Mouse (Mus musculus): ENCODE results near the gene Mzf1. TPM values are rescaled to one million over a fixed set of nuclear protein-coding genes. Genes with fewer than 3 reads are reported as not detected.
A peak's percentile ranks its signal among the peaks of the same experiment; 100 is the strongest.

Mzf1 gene
- polyA plus RNA-seq, 1 experiment from 2014 or later: 4.0 TPM

GRCm38 (mm10) chr7:13015217-13015616, 39.3 kb downstream of the Mzf1 start:
- peaks cover 5% of the 10 kb centered on the region for H3K4me1 ChIP-seq (replicated peaks; ENCODE audit: control insufficient read depth, insufficient read depth, low read length)
- 80% methylated on average over 1 of the region's 1 CpGs for WGBS

DNA sequence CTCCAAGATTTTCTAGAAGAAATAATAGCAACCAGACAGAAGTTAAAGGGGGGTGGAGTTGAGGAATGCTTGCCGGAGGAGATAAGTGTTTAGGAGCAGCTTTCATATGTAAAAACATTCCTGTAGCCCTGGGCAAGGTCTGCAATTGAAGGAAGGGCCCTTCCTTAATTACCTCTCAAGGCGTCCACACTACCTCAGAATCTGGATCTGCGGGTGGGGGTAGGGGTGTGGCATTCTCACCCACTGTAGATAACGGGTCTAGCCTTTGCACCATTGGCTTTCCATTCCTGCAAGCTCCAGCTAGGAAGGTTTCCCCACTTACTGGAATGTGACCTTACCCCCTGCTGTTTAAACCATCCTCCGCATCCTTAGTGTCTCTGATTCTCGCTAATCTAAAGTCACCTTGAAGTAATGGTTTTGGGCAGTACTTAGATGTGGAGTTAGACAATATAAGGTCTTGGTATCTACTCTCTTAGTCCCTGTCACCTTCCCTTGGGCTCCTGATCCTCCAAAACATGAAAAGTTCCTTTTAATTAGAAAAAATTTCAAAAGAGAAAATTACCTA, 40.2 kb downstream of the Mzf1 start:
- Histone ChIP-seq H3K4me2 (ENCODE audit: low read depth, low read length, severe bottlenecking) (no peak overlapping the region), H3K4me1 (replicated peaks; ENCODE audit: control insufficient read depth, insufficient read depth, low read length) (peaks cover 6% of the 10 kb centered on the region), H3K4me3 (ENCODE audit: low read depth, low read length) (no peak overlapping the region), H3K27ac (ENCODE audit: low read depth, low read length) (no peak overlapping the region), H3K36me3 (ENCODE audit: control insufficient read depth, insufficient read depth, low read length) (no peaks in the 10 kb centered on the region), H3K9ac (ENCODE audit: low read length) (no peak overlapping the region), H3K27me3 (ENCODE audit: control insufficient read depth, insufficient read depth, low read length) (no peaks in the 10 kb centered on the region), H3K9me3 (ENCODE audit: control insufficient read depth, low read length) (no peaks in the 10 kb centered on the region)
- no peak for DNase-seq (ENCODE audit: low spot score)
- ATAC-seq (replicated peaks; ENCODE audit: low FRiP score): no peak
- 45% methylated on average over 6 of the region's 6 CpGs for WGBS

More at GRCm38 (mm10) chr7:13015217-13015616, 39.3 kb downstream of the Mzf1 start:
- Histone ChIP-seq H3K9ac (ENCODE audit: low read length) (no peak overlapping the region), H3K4me3 (ENCODE audit: low read depth, low read length) (no peak overlapping the region), H3K9me3 (ENCODE audit: control insufficient read depth, low read length) (no peaks in the 10 kb centered on the region), H3K27ac (ENCODE audit: low read depth, low read length) (no peak overlapping the region), H3K36me3 (ENCODE audit: control insufficient read depth, insufficient read depth, low read length) (no peaks in the 10 kb centered on the region), H3K4me2 (ENCODE audit: low read depth, low read length, severe bottlenecking) (no peak overlapping the region), H3K27me3 (ENCODE audit: control insufficient read depth, insufficient read depth, low read length) (no peaks in the 10 kb centered on the region)
- no peak for ATAC-seq (replicated peaks; ENCODE audit: low FRiP score)
- no peak for DNase-seq (ENCODE audit: low spot score)

DNA sequence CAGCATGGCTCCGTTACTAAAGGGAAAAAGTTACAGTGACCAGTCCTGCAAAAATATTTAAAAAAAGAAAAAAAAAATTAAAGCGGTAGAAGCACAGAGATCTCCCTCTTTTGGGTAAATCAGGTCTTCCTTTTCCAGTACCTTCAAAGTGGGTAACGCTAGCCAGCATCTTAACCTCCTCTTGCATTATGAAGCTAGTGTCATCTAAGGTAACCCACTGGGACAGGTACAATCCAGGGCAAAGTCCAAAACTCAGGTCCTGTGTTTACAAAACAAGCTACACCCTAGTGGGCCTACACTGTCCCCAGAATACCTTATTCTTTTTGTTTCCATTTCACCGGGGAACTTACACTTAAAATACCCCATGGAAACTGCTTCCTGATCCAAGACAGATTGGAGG, 40.9 kb downstream of the Mzf1 start:
- H3K4me1 ChIP-seq (replicated peaks; ENCODE audit: control insufficient read depth, insufficient read depth, low read length): peaks cover 6% of the 10 kb centered on the region
- H3K27ac ChIP-seq (ENCODE audit: low read depth, low read length): no peak overlapping the region
- no peak for ATAC-seq (replicated peaks; ENCODE audit: low FRiP score)
- H3K36me3 ChIP-seq (ENCODE audit: control insufficient read depth, insufficient read depth, low read length): no peaks in the 10 kb centered on the region
- H3K9me3 ChIP-seq (ENCODE audit: control insufficient read depth, low read length): no peaks in the 10 kb centered on the region
- no peak overlapping the region for H3K4me2 ChIP-seq (ENCODE audit: low read depth, low read length, severe bottlenecking)
- H3K27me3 ChIP-seq (ENCODE audit: control insufficient read depth, insufficient read depth, low read length): no peaks in the 10 kb centered on the region
- 64% methylated on average over 4 of the region's 4 CpGs for WGBS
- H3K4me3 ChIP-seq (ENCODE audit: low read depth, low read length): no peak overlapping the region
- DNase-seq (ENCODE audit: low spot score): no peak
- H3K9ac ChIP-seq (ENCODE audit: low read length): no peak overlapping the region

- Histone ChIP-seq H3K4me3 (ENCODE audit: low read depth, low read length) (peak within 1 kb of the TSS; percentile 59), H3K9ac (ENCODE audit: low read length) (peak within 1 kb of the TSS; percentile 82), H3K27me3 (ENCODE audit: control insufficient read depth, insufficient read depth, low read length) (no peaks in the 10 kb centered on the region), H3K27ac (ENCODE audit: low read depth, low read length) (peak within 1 kb of the TSS; percentile 96), H3K9me3 (ENCODE audit: control insufficient read depth, low read length) (no peaks in the 10 kb centered on the region), H3K36me3 (ENCODE audit: control insufficient read depth, insufficient read depth, low read length) (peaks cover 10% of the 10 kb centered on the region; the same call in 1 of the 2 replicates), H3K4me1 (replicated peaks; ENCODE audit: control insufficient read depth, insufficient read depth, low read length) (peaks cover 13% of the 10 kb centered on the region), H3K4me2 (ENCODE audit: low read depth, low read length, severe bottlenecking) (peak within 1 kb of the TSS; percentile 86)
- WGBS: 15% methylated on average over 26 of the region's 26 CpGs
- peak; percentile 90 for ATAC-seq (replicated peaks; ENCODE audit: low FRiP score)
- DNase-seq (ENCODE audit: low spot score): no peak
Measured at GRCm38 (mm10) chr7:13010005-13010908, 44.3 kb downstream of the Mzf1 start, which contains the start of gene Zbtb45. TSS of gene Zbtb45 (minus strand) at chr7:13010034.

- ATAC-seq (replicated peaks; ENCODE audit: low FRiP score) (peak; percentile 79), DNase-seq (ENCODE audit: low spot score) (peak; percentile 96)
- peak overlapping the region; percentile 86 for H3K4me2 ChIP-seq (ENCODE audit: low read depth, low read length, severe bottlenecking)
- WGBS: under 1% methylated on average over 42 of the region's 42 CpGs
- peak overlapping the region; percentile 59 for H3K4me3 ChIP-seq (ENCODE audit: low read depth, low read length)
- no peaks in the 10 kb centered on the region for H3K9me3 ChIP-seq (ENCODE audit: control insufficient read depth, low read length)
- H3K27me3 ChIP-seq (ENCODE audit: control insufficient read depth, insufficient read depth, low read length): no peaks in the 10 kb centered on the region
- peak overlapping the region; percentile 82 for H3K9ac ChIP-seq (ENCODE audit: low read length)
- H3K4me1 ChIP-seq (replicated peaks; ENCODE audit: control insufficient read depth, insufficient read depth, low read length): peaks cover 13% of the 10 kb centered on the region
- peak overlapping the region; percentile 96 for H3K27ac ChIP-seq (ENCODE audit: low read depth, low read length)
- peaks cover 10% of the 10 kb centered on the region; the same call in 1 of the 2 replicates for H3K36me3 ChIP-seq (ENCODE audit: control insufficient read depth, insufficient read depth, low read length)
Measured at GRCm38 (mm10) chr7:13009143-13010004, 45.2 kb downstream of the Mzf1 start.

DNA sequence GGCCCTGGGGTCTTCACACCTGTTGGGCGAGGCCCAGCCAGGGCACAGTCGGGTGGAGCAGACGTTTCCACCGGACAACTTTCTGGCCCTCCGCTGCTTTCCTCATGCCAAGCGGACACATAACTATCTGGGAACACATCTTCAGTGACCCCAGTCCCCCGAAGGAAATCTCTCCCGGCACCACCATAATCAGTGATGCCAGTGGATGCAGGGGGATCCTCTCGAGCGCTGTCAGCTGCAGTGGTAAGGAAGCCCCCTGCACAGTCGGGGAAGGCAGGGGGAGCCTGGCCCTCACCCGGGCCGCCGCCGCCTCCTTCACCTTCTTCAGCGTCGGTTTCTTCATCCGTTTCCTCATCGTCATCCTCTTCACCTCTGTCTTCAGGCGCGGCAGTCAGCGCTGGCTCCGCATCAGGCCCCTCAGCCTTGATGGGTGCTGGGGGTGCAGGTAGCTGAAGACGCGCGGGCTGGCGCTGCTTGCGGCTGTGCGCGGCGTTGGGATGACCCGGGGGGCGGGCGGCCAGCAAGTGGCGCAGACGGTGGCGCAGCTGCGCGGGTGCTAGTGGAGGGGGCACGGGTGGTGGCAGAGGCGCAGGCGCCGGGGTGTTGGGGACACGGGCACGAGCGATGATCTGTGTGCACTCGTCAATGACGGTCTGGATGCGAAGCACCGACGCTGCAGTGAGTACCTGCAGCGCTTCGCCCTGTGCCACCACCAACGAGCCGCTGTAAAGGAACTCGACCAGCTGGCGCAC, 47.0 kb downstream of the Mzf1 start:
- H3K4me2 ChIP-seq (ENCODE audit: low read depth, low read length, severe bottlenecking): 0 out of 2 replicates have a peak overlapping the region, but pooled peaks have one; percentile 12
- WGBS: 36% methylated on average over 56 of the region's 57 CpGs
- H3K27me3 ChIP-seq (ENCODE audit: control insufficient read depth, insufficient read depth, low read length): no peaks in the 10 kb centered on the region
- no peaks in the 10 kb centered on the region for H3K9me3 ChIP-seq (ENCODE audit: control insufficient read depth, low read length)
- H3K4me1 ChIP-seq (replicated peaks; ENCODE audit: control insufficient read depth, insufficient read depth, low read length): peaks cover 13% of the 10 kb centered on the region
- H3K9ac ChIP-seq (ENCODE audit: low read length): 0 out of 2 replicates have a peak overlapping the region, but pooled peaks have one; percentile 1
- DNase-seq (ENCODE audit: low spot score) (peak; percentile 63), ATAC-seq (replicated peaks; ENCODE audit: low FRiP score) (no peak)
- H3K27ac ChIP-seq (ENCODE audit: low read depth, low read length): no peak overlapping the region
- H3K4me3 ChIP-seq (ENCODE audit: low read depth, low read length): no peak overlapping the region; the same call in 1 of the 2 replicates
- H3K36me3 ChIP-seq (ENCODE audit: control insufficient read depth, insufficient read depth, low read length): peaks cover 10% of the 10 kb centered on the region; the same call in 1 of the 2 replicates

GRCm38 (mm10) chr7:13006531-13006930, 48.0 kb downstream of the Mzf1 start:
- Histone ChIP-seq H3K27me3 (ENCODE audit: control insufficient read depth, insufficient read depth, low read length) (no peaks in the 10 kb centered on the region), H3K4me1 (replicated peaks; ENCODE audit: control insufficient read depth, insufficient read depth, low read length) (peaks cover 13% of the 10 kb centered on the region), H3K36me3 (ENCODE audit: control insufficient read depth, insufficient read depth, low read length) (peaks cover 10% of the 10 kb centered on the region; the same call in 1 of the 2 replicates), H3K9ac (ENCODE audit: low read length) (no peak overlapping the region; the same call in 1 of the 2 replicates), H3K27ac (ENCODE audit: low read depth, low read length) (no peak overlapping the region), H3K4me3 (ENCODE audit: low read depth, low read length) (no peak overlapping the region), H3K9me3 (ENCODE audit: control insufficient read depth, low read length) (no peaks in the 10 kb centered on the region), H3K4me2 (ENCODE audit: low read depth, low read length, severe bottlenecking) (no peak overlapping the region)
- 91% methylated on average over 10 of the region's 10 CpGs for WGBS
- no peak for ATAC-seq (replicated peaks; ENCODE audit: low FRiP score)
- DNase-seq (ENCODE audit: low spot score): no peak

Data from forebrain, embryonic 11.5 days (tissue).